Mouse (Mus musculus) lung, adult 2 months (tissue): ENCODE data around the gene Lce1e. TPM values are rescaled to one million over a fixed set of nuclear protein-coding genes. Genes with fewer than 3 reads are reported as not detected.

Experiments
- DNase-seq: peaks from one replicate; pipeline ENCODE4 v3.0.0; 2022
- H3K4me1 ChIP-seq: fragments of 200-500 bp; 2 replicates; pipeline ENCODE4 v1.6.1; 2011; ENCODE audit warnings: low read length; ENCODE audit not compliant: control insufficient read depth, insufficient read depth
- H3K4me3 ChIP-seq: fragments of 200-500 bp; replicated peaks from 2 replicates; pipeline ENCODE3; 2011; ENCODE audit warnings: low read depth, mild to moderate bottlenecking, control low read depth, low read length; ENCODE audit errors: extremely low read depth
- CTCF ChIP-seq: fragments of 200-500 bp; IDR thresholded peaks from 2 replicates; pipeline ENCODE4 v1.5.1; 2011; ENCODE audit warnings: mild to moderate bottlenecking, low read length, control low read depth; ENCODE audit not compliant: insufficient read depth
- POLR2A ChIP-seq: fragments of 200-500 bp; IDR thresholded peaks from 2 replicates; pipeline ENCODE4 v1.6.1; 2011; ENCODE audit warnings: low read depth, mild to moderate bottlenecking, control low read depth, low read length, borderline replicate concordance; ENCODE audit errors: extremely low read depth
- WGBS: fragments of 180-500 bp; shearing (Covaris S2); methylation state at CpG from one replicate; pipeline ENCODE4 v1.1.7; 2018; 5-methylcytosine and 5-hydroxymethylcytosine counted together
- polyA plus RNA-seq: library from polyadenylated mRNA; depleted of rRNA; stranded (reverse); fragments of >200 nt; gene quantifications from 2 replicates; pipeline ENCODE4 v1.2.3, GENCODE M21; 2012; rRNA removed

The Lce1e gene
- polyA plus RNA-seq, 1 experiment, result 25.3 TPM

DNA sequence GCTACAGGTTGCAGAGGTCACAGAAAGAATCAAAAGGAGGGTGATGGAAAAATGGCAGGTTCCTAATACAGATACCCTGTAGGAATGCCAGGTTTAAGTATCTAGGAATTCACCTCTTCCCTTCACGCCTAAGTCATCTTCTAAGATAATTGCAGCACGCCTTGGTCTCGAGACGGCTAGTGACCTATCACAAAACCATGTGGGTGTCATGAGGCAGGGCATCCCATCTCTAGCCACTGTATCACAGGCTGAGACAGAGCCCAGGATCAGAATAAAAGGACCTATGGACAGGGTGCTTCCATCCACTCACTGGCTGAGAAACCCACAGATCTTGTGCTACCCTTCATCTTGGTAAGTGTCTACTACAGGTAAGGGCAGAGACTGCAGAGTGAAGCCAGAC, 29.9 kb downstream of the Lce1e start, which contains the start of gene Lce1c:
Gene Lce1c, plus strand, starts transcription at position 301 of the 400 bp plus-strand sequence.
- H3K4me3 ChIP-seq, result no peak within 1 kb of the TSS
- WGBS, result 83% methylated on average over 4 of the region's 4 CpGs
- TF ChIP-seq POLR2A, result no peak
- no peak for TF ChIP-seq CTCF
- no peak for DNase-seq
- no peaks in the 10 kb centered on the region for H3K4me1 ChIP-seq

DNA sequence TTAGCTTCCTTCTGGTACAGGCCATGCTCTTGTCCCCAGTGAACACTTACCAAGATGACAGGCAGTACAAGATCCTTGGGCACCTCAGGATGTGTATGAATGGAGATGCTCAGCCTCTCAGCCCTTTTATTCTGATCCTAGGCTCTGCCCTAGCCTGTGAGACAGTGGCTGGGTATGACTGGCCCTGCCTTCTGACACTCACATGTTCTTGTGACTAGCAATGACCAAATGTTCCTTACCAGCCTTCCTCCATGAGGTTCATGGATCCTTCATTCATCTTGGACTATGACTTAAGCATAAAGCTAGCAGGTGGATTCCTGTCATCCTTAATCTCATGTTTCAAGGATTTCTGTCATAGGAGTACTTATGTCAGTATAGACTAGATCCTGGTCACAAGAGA, 38.7 kb downstream of the Lce1e start, which contains the start of gene Lce1a2:
Gene Lce1a2, minus strand, starts transcription at position 101 of the 400 bp plus-strand sequence.
- TF ChIP-seq POLR2A (no peak), CTCF (no peak)
- Histone ChIP-seq H3K4me3 (no peak within 1 kb of the TSS), H3K4me1 (no peaks in the 10 kb centered on the region)
- no peak for DNase-seq

Other genes starting within 250 kb of the Lce1e start
- gene Sprr1a, start 223.2 kb downstream of the Lce1e start, polyA plus RNA-seq, result 5.1 and 220 TPM in 2 replicates
- not detected in 2 replicates for gene Sprr4, start 208.6 kb downstream of the Lce1e start, polyA plus RNA-seq
- gene 2310046K23Rik, start 174.6 kb downstream of the Lce1e start, polyA plus RNA-seq, result 2.3 TPM in 1 of 2 replicates, not detected in the other
- gene Ivl, start 135.3 kb downstream of the Lce1e start, polyA plus RNA-seq, result 0.16 and 0.24 TPM in 2 replicates
- gene Smcp, start 120.1 kb downstream of the Lce1e start, polyA plus RNA-seq, result 0.92 TPM in 1 of 2 replicates, not detected in the other
- 1.3 TPM in 1 of 2 replicates, not detected in the other for gene 2210017I01Rik, start 101.6 kb downstream of the Lce1e start, polyA plus RNA-seq
- gene Lce6a, start 87.4 kb downstream of the Lce1e start, polyA plus RNA-seq, result not detected in 2 replicates
- gene Lce1a1, start 60.8 kb downstream of the Lce1e start, polyA plus RNA-seq, result 47.3 TPM in 1 of 2 replicates, not detected in the other
- gene Lce1b, start 52.1 kb downstream of the Lce1e start, polyA plus RNA-seq, result 67.0 TPM in 1 of 2 replicates, not detected in the other
- gene Lce1a2, start 38.8 kb downstream of the Lce1e start, polyA plus RNA-seq, result 74.9 TPM in 1 of 2 replicates, not detected in the other
- 0.18 and 55.3 TPM in 2 replicates for gene Lce1c, start 29.8 kb downstream of the Lce1e start, polyA plus RNA-seq
- gene Lce1d, start 21.9 kb downstream of the Lce1e start, polyA plus RNA-seq, result 77.1 TPM in 1 of 2 replicates, not detected in the other
- 38.2 TPM in 1 of 2 replicates, not detected in the other for gene Lce1f, start 11.3 kb upstream of the Lce1e start, polyA plus RNA-seq
- 0.34 TPM in 1 of 2 replicates, not detected in the other for gene Gm38119, start 30.0 kb upstream of the Lce1e start, polyA plus RNA-seq
- gene Lce1g, start 43.3 kb upstream of the Lce1e start, polyA plus RNA-seq, result 23.0 TPM in 1 of 2 replicates, not detected in the other
- gene Lce1h, start 56.0 kb upstream of the Lce1e start, polyA plus RNA-seq, result 17.7 TPM in 1 of 2 replicates, not detected in the other
- 20.2 TPM in 1 of 2 replicates, not detected in the other for gene Lce1i, start 69.8 kb upstream of the Lce1e start, polyA plus RNA-seq
- 17.7 TPM in 1 of 2 replicates, not detected in the other for gene Lce1j, start 81.4 kb upstream of the Lce1e start, polyA plus RNA-seq
- gene Lce1k, start 98.8 kb upstream of the Lce1e start, polyA plus RNA-seq, result 22.2 TPM in 1 of 2 replicates, not detected in the other
- 22.9 TPM in 1 of 2 replicates, not detected in the other for gene Kprp, start 118.2 kb upstream of the Lce1e start, polyA plus RNA-seq
- gene Lce1l, start 142.2 kb upstream of the Lce1e start, polyA plus RNA-seq, result 20.4 TPM in 1 of 2 replicates, not detected in the other
- gene 2310050C09Rik, start 161.1 kb upstream of the Lce1e start, polyA plus RNA-seq, result 4.0 TPM in 1 of 2 replicates, not detected in the other
- 285 TPM in 1 of 2 replicates, not detected in the other for gene Lce3a, start 217.2 kb upstream of the Lce1e start, polyA plus RNA-seq
- gene Lce3b, start 223.9 kb upstream of the Lce1e start, polyA plus RNA-seq, result 311 TPM in 1 of 2 replicates, not detected in the other
- gene Lce3c, start 235.4 kb upstream of the Lce1e start, polyA plus RNA-seq, result 361 TPM in 1 of 2 replicates, not detected in the other
- gene Lce3d, start 248.3 kb upstream of the Lce1e start, polyA plus RNA-seq, result 64.5 TPM in 1 of 2 replicates, not detected in the other